Mouse (Mus musculus): Measurements from ENCODE around the gene S1pr4. TPM values are rescaled to one million over a fixed set of nuclear protein-coding genes. Genes with fewer than 3 reads are reported as not detected.
A peak's percentile ranks its signal among the peaks of the same experiment; 100 is the strongest.

The S1pr4 gene
- polyA plus RNA-seq (2012): 4.1 and 6.8 TPM in 2 replicates

DNA sequence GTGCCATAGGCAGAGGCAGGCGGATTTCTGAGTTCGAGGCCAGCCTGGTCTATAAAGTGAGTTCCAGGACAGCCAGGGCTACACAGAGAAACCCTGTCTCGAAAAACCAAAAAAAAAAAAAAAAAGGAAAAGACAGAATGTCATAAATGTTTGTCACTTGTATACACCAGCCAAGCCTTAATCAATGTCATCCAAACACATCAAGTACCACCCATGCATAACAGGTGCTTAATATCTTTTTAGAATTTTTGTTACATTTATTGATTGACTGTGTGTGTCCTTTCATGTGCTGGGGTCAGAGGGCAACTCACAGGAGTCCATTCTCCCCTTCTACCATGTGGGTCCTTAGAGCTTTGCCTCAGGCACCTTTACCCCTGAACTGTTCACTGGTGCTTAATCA lies at the start of gene S1pr4:
S1pr4 (minus strand) TSS at position 101 of the 400 bp plus-strand sequence.
- no peak for TF ChIP-seq GATA1 (IDR thresholded peaks at IDR 0.05; ENCODE audit: low read length)

DNA sequence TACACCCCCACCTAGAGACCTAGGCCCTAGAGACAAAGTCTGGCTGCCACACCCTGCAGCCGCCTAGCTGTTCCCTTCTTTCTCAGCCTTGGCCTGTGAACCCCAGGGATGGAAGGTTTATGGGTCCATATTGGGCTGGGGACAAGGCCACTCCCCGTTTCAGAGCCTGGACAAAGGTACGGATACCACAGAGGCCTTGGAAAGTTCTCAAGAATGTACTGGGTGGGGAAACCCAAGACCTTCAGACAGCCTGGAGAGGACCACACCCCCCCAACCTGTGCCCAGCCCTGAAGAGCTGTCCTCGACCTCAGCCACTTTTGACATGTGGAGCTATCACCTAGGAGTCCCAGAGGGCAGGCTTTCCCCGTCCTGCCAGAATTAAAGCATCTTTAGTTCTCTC lies 49.0 kb upstream of the S1pr4 start:
- TF ChIP-seq GATA1 (IDR thresholded peaks at IDR 0.05; ENCODE audit: low read length): no peak

DNA sequence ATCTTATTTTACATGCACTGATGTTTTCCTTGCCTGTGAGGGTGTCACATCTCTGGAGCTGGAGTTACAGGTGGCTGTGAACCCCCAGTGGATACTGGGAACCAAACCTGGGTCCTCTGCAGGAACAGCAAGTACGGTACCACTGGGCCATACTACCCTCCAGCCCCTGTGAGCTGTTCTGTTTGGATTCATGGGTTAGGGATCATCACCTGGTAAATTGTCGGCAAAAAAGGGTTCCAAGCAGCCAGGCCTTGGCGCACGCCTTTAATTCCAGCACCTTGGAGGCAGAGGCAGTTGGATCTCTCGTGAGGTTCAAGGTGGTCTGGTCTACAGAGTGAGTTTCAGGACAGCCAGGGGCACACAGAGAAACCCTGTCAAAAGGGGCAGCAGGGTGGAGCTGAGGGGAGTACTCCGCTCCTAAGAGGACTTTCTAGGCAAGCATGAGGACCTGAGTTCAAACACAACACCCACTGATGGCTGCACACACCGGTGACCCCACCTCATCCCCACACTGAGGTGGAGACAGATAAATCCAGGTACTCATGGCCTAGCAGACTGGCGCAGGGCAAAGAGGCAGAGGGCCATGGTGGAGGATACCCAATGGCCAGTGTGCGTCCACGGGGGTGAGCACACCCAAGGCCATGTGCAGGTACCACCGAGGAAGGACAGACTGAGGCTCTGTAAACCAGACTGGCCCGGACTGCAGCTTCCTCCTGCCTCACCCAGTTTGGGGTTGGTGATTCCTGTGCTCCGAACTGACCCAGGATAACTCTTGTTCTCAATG lies 47.0 kb upstream of the S1pr4 start:
- no peak for TF ChIP-seq GATA1 (IDR thresholded peaks at IDR 0.05; ENCODE audit: low read length)

DNA sequence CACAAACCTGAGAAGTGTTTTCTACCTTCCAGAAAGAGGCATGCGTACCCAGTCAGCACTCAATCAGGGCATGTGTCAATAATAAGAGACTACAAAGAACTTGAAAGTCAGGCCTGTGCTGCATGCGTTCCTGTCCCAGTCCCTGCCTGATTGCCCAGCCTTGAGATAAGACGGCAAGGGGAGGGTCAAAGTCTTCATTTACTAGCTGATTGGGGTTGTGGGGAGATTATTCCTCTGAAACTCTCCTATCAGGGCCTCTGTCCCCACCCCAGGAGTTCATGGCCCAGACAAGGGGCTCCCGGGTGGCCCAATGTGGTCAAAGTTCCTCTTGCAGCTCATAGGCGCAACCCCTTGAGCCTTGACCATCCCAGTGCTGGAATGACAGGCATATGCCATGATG lies 46.4 kb upstream of the S1pr4 start:
- peak; percentile 54 for TF ChIP-seq GATA1 (IDR thresholded peaks at IDR 0.05; ENCODE audit: low read length)

DNA sequence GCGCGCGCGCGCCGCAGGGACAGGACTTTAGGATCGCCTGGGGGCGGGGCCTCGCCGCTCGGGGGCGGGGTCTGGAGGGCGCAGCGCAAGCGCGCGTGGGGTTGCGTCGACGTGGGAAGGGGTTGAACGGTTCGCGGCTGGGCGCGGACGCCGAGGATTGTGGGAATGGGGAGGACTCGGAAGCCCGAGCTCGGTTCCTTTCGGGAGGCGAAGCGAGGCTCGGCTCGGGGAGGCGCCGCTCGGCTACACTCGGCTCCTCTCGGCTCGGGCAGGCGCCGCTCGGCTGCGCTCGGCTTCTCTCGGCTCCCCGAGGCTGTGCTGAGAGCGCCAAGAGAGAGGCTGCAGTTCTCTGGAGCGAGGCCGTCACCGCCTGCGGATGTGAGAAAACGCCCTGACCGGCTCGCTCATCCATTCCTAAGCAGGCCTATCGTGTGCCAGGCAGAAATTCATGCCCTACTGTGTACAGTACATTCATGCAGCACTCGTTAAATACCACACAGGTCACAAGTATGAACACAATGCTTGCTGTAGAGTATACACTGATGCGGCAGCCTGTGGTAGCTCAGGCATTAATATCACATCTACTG lies 45.3 kb upstream of the S1pr4 start, which contains the start of gene Gna11:
Gna11 (minus strand) TSS at position 30 of the 587 bp plus-strand sequence.
- TF ChIP-seq GATA1 (IDR thresholded peaks at IDR 0.05; ENCODE audit: low read length): no peak

DNA sequence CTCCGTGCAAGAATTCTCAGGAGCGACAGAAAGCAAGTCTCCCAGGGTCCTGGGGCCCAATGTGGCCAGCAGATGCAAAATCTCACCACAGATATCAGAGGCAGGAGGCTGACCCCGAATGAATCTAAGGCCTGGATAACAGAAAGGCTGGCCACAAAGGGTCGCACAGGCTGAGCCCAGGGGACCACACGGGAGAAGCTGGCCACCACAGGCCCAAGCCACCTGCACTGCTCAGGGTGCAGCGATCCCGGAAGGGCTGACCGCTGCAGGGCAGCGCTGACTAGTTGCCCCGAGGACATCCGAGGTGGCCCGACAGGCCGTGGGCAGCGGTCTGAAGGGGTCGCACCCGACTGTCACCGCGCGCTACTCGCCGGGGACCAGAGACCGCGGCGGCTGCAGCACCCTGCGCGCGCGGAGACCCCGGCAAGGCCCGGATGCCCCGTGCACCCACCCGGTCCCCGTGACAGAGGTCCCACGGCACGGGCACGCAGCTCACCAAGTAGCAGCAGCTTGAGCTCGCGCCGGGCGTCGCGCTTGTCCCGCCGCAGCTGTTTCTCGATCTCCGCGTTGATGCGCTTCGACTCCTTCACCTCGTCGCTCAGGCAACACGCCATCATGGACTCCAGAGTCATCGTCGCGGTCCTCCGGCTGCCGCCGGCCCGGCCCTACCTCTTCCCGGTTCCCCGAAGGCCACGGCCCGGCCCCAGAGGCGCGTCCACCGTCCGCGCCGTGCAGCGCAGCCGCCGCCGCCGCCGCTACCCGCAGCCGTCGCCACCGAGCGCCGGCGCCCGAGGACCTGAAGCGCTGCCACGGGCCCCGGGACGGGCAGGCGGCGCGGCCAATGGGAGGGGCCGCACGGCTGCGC lies 44.6 kb upstream of the S1pr4 start:
- TF ChIP-seq GATA1 (IDR thresholded peaks at IDR 0.05; ENCODE audit: low read length): no peak

DNA sequence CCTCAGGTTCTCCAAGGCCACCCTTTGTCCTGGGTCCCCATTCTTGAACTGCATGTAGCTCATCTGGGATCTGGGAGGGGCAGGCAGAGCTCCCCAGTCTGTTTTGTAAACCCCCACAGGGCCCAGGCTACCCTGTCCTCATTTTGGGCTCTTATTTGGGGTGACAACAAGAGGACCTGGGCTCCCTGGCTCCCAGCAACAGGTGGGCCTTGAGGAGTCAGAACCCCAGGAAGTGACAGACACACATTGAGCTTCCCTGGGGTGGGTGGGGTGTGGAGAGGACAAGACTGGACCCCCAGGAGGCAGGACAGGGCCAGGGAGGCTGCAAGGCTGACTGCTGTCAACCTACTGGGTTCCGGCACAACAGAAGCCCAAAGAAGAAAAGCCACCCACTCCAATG lies 43.7 kb upstream of the S1pr4 start:
- TF ChIP-seq GATA1 (IDR thresholded peaks at IDR 0.05; ENCODE audit: low read length): no peak

DNA sequence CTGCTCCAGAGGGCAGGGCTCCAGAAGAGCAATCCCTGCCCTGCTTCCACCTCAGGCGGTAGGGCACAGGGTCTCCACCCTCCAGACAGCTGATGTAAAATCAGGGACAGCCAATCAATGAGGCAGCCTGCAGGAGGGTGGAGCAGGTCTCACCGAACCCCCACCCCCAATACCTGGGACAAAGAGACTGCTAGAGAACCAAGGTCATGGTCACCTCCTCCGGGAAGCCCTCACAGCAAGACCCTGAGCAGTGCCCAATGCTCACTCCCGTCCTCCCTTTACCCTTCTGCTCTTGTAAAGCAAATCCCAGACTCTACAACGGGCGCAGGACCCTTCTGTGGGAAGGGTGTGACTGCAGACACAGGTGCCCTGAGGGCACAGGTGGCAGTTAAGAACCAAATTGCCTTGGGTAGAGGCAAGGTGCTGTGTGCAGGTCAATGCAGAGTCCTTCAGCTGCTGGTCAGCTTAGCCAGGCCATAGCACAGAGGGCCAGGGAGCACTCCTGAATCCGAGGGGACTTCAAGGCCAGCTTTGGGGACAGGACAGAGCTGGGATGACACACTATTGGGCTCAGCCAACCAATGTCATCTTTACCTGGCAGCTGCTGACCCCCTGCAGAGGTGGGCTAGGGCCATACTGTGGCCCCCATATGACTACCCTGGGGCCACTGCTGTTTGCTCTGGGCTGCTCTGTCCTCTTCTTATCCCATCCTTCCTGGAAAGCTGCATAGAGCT lies 43.0 kb upstream of the S1pr4 start:
- no peak for TF ChIP-seq GATA1 (IDR thresholded peaks at IDR 0.05; ENCODE audit: low read length)

DNA sequence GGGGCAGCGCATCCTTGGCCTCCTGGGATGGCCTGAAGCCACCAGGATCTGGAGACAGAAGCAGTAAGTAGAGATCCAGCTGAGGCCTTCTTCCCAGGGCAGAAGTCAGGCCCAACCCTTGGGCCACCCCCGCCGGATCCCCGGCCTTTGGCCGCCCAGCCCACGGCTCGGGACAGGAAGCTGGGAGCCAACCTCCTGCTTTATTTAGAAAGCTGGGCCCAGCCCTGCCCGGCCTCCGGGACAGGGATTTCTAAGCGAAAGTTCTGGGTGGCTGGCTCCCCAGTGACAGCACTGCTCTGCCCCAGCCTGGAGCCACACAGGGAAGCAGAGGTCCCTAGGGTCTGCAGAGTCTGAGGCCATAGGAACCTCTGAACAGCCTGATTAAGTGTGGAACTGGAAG lies 41.9 kb upstream of the S1pr4 start:
- no peak for TF ChIP-seq GATA1 (IDR thresholded peaks at IDR 0.05; ENCODE audit: low read length)

DNA sequence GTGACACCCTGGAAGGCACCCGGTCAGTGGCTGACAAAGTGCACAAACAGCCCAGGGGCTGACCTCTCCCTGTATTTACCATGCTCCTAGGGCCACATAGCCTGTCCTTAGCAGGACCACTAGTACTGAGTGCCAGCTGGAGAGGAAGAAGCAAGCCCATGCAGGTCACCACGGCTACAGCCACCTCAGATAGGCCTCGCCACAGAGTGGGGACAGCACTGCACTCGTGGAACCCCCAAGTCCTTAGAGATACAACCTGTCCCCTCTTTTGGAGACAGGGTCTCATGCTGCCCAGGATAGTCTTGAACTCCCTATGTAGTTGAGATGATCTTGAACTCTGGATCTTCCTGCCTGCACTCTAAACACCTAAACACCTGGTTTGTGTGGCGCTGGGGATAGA lies 41.4 kb upstream of the S1pr4 start:
- TF ChIP-seq GATA1 (IDR thresholded peaks at IDR 0.05; ENCODE audit: low read length): no peak

DNA sequence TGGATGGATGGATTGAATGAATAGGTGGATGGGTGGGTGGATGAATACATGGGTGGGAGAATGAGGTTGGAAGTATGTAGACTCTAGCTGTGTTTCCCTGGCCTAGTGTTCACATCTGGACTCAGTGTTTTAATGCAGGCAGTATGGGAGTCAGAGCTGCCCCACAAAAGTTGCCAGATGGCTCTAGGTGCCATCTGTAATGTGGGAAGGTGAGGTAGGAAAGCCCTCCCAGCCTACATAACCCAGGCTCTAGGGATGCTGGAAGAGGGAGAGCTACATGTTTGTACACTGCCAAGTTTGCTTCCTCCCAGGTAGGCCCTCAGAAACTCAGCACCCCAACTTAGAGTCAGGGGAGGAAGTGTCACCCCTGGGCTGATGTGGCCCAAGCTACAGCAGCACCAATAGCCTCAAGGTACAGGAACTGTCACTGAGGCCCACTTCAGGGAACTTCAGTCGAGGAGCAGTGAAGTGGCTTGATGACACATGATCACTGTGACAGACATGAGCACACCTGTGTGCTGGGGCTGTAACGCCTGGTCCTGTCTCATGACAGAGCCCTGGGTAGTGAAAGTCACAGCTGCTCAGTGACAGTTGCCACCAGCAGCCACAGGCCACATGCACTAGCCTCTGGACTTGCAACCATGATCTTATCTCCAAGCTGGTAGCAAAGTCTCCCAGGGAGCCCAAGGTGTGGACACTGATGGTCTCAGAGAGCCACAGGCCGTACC lies 38.6 kb upstream of the S1pr4 start:
- no peak for TF ChIP-seq GATA1 (IDR thresholded peaks at IDR 0.05; ENCODE audit: low read length)

DNA sequence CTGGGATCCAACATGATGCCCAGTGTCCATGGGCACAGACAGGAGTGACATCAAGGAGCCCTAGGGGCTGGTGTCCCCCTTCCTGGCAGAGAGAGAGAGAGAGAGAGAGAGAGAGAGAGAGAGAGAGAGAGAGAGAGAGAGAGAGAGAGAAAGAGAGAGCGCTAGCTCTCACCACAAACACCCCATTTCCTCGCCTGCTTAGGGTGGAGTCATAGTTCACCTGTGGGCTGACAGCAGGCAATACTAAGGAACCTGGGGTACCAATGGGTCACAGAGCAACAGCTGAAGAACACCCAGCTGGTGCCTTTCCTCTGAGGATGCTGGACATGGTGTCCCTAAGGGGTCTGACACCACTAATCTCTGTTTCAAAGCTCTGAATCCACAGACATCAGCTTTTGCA lies 37.5 kb upstream of the S1pr4 start:
- no peak for TF ChIP-seq GATA1 (IDR thresholded peaks at IDR 0.05; ENCODE audit: low read length)

DNA sequence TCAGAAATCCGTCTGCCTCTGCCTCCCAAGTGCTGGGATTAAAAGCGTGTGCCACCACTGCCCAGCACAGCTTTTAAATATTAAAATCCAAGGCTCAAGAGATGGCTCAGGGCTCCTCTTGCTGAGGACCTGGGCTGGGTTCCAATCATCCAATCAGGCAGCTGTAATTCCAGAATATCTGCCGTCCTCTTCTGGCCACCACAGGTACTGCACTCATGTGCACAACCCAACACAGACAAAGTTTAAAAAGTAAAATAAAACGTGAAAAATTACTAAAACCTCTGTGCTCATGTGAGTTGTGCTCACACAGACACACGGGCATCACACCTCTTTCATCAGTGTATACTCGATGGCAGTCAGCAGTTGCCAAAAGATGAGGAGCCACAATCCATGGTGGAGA lies 36.8 kb upstream of the S1pr4 start:
- TF ChIP-seq GATA1 (IDR thresholded peaks at IDR 0.05; ENCODE audit: low read length): no peak

DNA sequence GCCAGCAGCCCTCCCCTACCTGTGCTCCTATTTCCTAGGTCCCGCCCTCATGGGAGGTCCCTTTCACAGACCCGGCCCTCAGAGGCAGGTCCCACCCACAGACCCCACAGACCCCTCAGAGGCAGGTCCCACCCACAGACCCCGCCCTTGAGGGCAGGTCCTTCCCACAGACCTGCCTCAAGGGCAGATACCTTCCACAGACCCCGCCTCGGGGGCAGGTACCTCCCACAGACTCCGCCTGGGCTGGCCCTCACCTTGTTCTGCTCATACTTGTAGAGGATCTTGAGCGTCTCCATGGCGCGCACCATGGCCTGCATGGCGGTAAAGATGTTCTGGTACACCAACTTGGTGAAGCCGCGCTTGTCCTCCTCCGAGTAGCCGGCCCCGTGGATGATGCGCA lies 34.9 kb upstream of the S1pr4 start:
- no peak for TF ChIP-seq GATA1 (IDR thresholded peaks at IDR 0.05; ENCODE audit: low read length)

DNA sequence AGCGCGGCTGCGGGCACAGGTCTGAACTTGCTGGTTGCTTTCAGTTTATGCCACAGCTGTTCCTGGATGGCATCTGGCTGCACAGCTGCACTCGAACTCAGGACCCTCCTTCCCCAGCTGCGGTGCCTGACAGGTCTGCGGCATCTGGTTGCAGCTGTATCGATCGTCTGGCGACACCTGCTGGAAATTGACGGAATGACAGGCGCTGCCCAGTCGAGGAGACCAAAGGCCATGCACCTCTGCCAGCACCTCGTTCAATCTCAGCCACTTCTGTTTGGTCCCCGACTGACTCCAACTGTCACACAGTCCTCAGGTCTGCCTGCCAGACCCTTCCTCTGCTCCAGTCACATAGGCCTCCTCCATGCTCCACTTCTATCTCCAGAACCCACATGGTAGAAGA lies 26.8 kb upstream of the S1pr4 start:
- no peak for TF ChIP-seq GATA1 (IDR thresholded peaks at IDR 0.05; ENCODE audit: low read length)
